Mouse (Mus musculus) embryonic facial prominence, embryonic 15.5 days (tissue): ENCODE results near the gene Kmt5b. TPM values are rescaled to one million over a fixed set of nuclear protein-coding genes. Genes with fewer than 3 reads are reported as not detected.

Experiments
- ATAC-seq: fragments of 200-750 bp; cut with Nextera tagmentation; 2 replicates; pipeline ENCODE4 v1.8.0; 2017; ENCODE audit warnings: low read depth, moderate TSS enrichment; ENCODE audit not compliant: insufficient number of reproducible peaks, low FRiP score, low TSS enrichment
- H3K27ac ChIP-seq: fragments of 300-500 bp; sonication (generic); replicated peaks from 2 replicates; pipeline ENCODE4 v1.5.1; 2015; ENCODE audit warnings: mild to moderate bottlenecking, inconsistent platforms
- H3K27me3 ChIP-seq: fragments of 300-500 bp; sonication (generic); 2 replicates; pipeline ENCODE4 v1.6.1; 2015; ENCODE audit warnings: inconsistent platforms
- H3K36me3 ChIP-seq: fragments of 300-500 bp; sonication (generic); 2 replicates; pipeline ENCODE4 v1.6.1; 2015; ENCODE audit warnings: mild to moderate bottlenecking, inconsistent platforms
- H3K4me1 ChIP-seq: fragments of 300-500 bp; sonication (generic); 2 replicates; pipeline ENCODE4 v1.6.1; 2015; ENCODE audit warnings: inconsistent platforms
- H3K4me2 ChIP-seq: fragments of 300-500 bp; sonication (generic); replicated peaks from 2 replicates; pipeline ENCODE4 v1.6.1; 2015; ENCODE audit warnings: mild to moderate bottlenecking, inconsistent platforms
- H3K4me3 ChIP-seq: fragments of 300-500 bp; sonication (generic); replicated peaks from 2 replicates; pipeline ENCODE4 v1.5.1; 2015; ENCODE audit warnings: mild to moderate bottlenecking, inconsistent platforms
- H3K9ac ChIP-seq: fragments of 300-500 bp; sonication (generic); 2 replicates; pipeline ENCODE4 v1.6.1; 2015; ENCODE audit warnings: inconsistent platforms
- H3K9me3 ChIP-seq: fragments of 300-500 bp; sonication (generic); replicated peaks from 2 replicates; pipeline ENCODE4 v1.6.1; 2016; ENCODE audit warnings: inconsistent platforms
- WGBS: fragments of 180-500 bp; shearing (Covaris S2); methylation state at CpG from one replicate; pipeline ENCODE4 v1.1.7; 2015; 5-methylcytosine and 5-hydroxymethylcytosine counted together
- polyA plus RNA-seq: library from polyadenylated mRNA; unstranded; fragments of >200 nt; fragmentation: Nextera tagmentation; extraction: Ambion mirVana; gene quantifications from 2 replicates; pipeline ENCODE4 v1.2.1, GENCODE M21; 2015

The Kmt5b gene
- polyA plus RNA-seq, 1 experiment from 2014 or later: 24.7 TPM

- peak overlapping the region; percentile 96 for H3K4me3 ChIP-seq
- peak overlapping the region; percentile 53; the same call in 1 of the 2 replicates for H3K9ac ChIP-seq
- 82% methylated on average over 6 of the region's 6 CpGs for whole genome bisulfite sequencing
- H3K27ac ChIP-seq: no peak overlapping the region
- peaks cover 6% of the 10 kb centered on the region for H3K36me3 ChIP-seq
- H3K4me1 ChIP-seq: peaks cover 12% of the 10 kb centered on the region
- H3K4me2 ChIP-seq: peak overlapping the region; percentile 88
- H3K27me3 ChIP-seq: no peaks in the 10 kb centered on the region
- no peak for ATAC-seq
- no peaks in the 10 kb centered on the region for H3K9me3 ChIP-seq
These were observed 2.3 kb downstream of the Kmt5b start for GRCm38 (mm10) chr19:3769533-3769932.

GRCm38 (mm10) chr19:3774159-3774558, 6.9 kb downstream of the Kmt5b start:
- Histone ChIP-seq H3K27me3 (no peaks in the 10 kb centered on the region), H3K9ac (no peak overlapping the region), H3K4me1 (peaks cover 12% of the 10 kb centered on the region), H3K9me3 (no peaks in the 10 kb centered on the region), H3K36me3 (peaks cover 6% of the 10 kb centered on the region), H3K27ac (no peak overlapping the region), H3K4me2 (no peak overlapping the region), H3K4me3 (no peak overlapping the region)
- no peak for ATAC-seq
- WGBS: 69% methylated on average over 2 of the region's 2 CpGs

DNA sequence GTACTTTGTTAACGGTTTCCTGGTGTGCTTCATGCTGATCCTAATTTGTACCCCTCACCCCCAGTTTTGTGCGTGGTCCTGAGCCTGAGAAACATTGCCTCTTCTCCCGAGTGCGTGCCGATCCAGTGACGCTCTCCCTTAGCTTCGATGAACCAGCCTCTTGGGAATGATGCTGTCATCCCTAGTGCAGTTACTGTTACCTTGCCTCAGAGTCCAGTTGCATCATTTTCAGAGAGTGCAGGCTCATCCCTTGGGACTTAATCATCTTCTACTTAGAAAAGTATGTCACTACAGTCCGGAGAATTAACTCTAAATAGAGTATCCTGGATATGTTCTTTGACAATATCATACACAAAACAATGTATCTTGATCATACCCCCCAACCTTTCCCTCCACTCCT, 11.5 kb downstream of the Kmt5b start:
- Histone ChIP-seq H3K4me3 (no peak overlapping the region), H3K4me1 (no peaks in the 10 kb centered on the region), H3K9me3 (no peaks in the 10 kb centered on the region), H3K27ac (no peak overlapping the region), H3K9ac (no peak overlapping the region), H3K4me2 (no peak overlapping the region), H3K36me3 (peaks cover 17% of the 10 kb centered on the region), H3K27me3 (no peaks in the 10 kb centered on the region)
- ATAC-seq: no peak
- 88% methylated on average over 8 of the region's 8 CpGs for WGBS

- Histone ChIP-seq H3K4me3 (no peak overlapping the region), H3K36me3 (peaks cover 68% of the 10 kb centered on the region), H3K27ac (no peak overlapping the region), H3K4me2 (no peak overlapping the region), H3K4me1 (no peaks in the 10 kb centered on the region), H3K27me3 (no peaks in the 10 kb centered on the region), H3K9ac (no peak overlapping the region), H3K9me3 (no peaks in the 10 kb centered on the region)
- WGBS: 88% methylated on average over 1 of the region's 1 CpGs
- no peak for ATAC-seq
These were observed 22.9 kb downstream of the Kmt5b start for GRCm38 (mm10) chr19:3790077-3790476.

DNA sequence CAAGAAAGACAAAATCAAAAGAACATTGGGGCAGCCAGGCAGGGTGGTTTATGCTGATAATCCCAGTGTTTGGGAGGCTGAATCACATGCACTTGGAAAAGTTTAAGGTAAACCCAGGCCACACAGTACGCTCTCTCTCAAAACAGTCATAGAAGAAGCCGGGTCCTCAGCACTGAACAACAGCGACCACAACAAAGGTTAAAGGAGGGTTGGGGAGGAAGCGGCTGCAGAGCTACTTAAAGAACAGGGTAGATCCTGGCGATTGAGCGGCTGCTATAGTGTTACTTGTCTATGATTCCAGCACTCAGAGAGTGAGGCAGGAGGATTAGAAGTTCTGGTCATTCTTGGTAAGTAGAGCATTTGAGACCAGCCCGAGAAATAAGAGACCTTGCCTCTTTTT, 38.3 kb downstream of the Kmt5b start:
- H3K36me3 ChIP-seq: peaks cover 85% of the 10 kb centered on the region

GRCm38 (mm10) chr19:3810536-3811233, 43.5 kb downstream of the Kmt5b start:
- no peaks in the 10 kb centered on the region for H3K27me3 ChIP-seq
- no peak overlapping the region; the same call in 1 of the 2 replicates for H3K27ac ChIP-seq
- H3K4me3 ChIP-seq: no peak overlapping the region
- peaks cover 91% of the 10 kb centered on the region for H3K36me3 ChIP-seq
- ATAC-seq: no peak
- H3K4me2 ChIP-seq: no peak overlapping the region
- 93% methylated on average over 10 of the region's 10 CpGs for WGBS
- H3K4me1 ChIP-seq: no peaks in the 10 kb centered on the region
- no peaks in the 10 kb centered on the region for H3K9me3 ChIP-seq
- no peak overlapping the region for H3K9ac ChIP-seq

More for the DNA sequence above, 38.3 kb downstream of the Kmt5b start:
- Histone ChIP-seq H3K4me2 (no peak overlapping the region), H3K27me3 (no peaks in the 10 kb centered on the region), H3K9me3 (no peaks in the 10 kb centered on the region), H3K4me3 (no peak overlapping the region), H3K9ac (no peak overlapping the region), H3K4me1 (no peaks in the 10 kb centered on the region), H3K27ac (no peak overlapping the region)
- 86% methylated on average over 7 of the region's 7 CpGs for WGBS
- no peak for ATAC-seq

GRCm38 (mm10) chr19:3814461-3814860, 47.2 kb downstream of the Kmt5b start:
- no peak overlapping the region for H3K27ac ChIP-seq
- H3K4me2 ChIP-seq: no peak overlapping the region
- no peak overlapping the region for H3K4me3 ChIP-seq
- H3K4me1 ChIP-seq: no peaks in the 10 kb centered on the region
- no peaks in the 10 kb centered on the region for H3K9me3 ChIP-seq
- 89% methylated on average over 10 of the region's 10 CpGs for WGBS
- no peaks in the 10 kb centered on the region for H3K27me3 ChIP-seq
- no peak overlapping the region for H3K9ac ChIP-seq
- no peak for ATAC-seq
- H3K36me3 ChIP-seq: peaks cover 68% of the 10 kb centered on the region

GRCm38 (mm10) chr19:3815824-3816223, 48.6 kb downstream of the Kmt5b start:
- Histone ChIP-seq H3K27ac (no peak overlapping the region), H3K4me2 (no peak overlapping the region), H3K27me3 (no peaks in the 10 kb centered on the region), H3K4me1 (no peaks in the 10 kb centered on the region), H3K36me3 (peaks cover 54% of the 10 kb centered on the region), H3K9me3 (no peaks in the 10 kb centered on the region), H3K4me3 (no peak overlapping the region), H3K9ac (no peak overlapping the region)
- WGBS: 88% methylated on average over 12 of the region's 12 CpGs
- no peak for ATAC-seq

GRCm38 (mm10) chr19:3819080-3819479, 51.9 kb downstream of the Kmt5b start:
- no peak overlapping the region for H3K27ac ChIP-seq
- no peak overlapping the region for H3K4me2 ChIP-seq
- H3K27me3 ChIP-seq: no peaks in the 10 kb centered on the region
- H3K9me3 ChIP-seq: no peaks in the 10 kb centered on the region
- no peak overlapping the region for H3K4me3 ChIP-seq
- H3K9ac ChIP-seq: no peak overlapping the region
- ATAC-seq: no peak
- 72% methylated on average over 2 of the region's 2 CpGs for WGBS
- peaks cover 31% of the 10 kb centered on the region for H3K36me3 ChIP-seq
- H3K4me1 ChIP-seq: no peaks in the 10 kb centered on the region

DNA sequence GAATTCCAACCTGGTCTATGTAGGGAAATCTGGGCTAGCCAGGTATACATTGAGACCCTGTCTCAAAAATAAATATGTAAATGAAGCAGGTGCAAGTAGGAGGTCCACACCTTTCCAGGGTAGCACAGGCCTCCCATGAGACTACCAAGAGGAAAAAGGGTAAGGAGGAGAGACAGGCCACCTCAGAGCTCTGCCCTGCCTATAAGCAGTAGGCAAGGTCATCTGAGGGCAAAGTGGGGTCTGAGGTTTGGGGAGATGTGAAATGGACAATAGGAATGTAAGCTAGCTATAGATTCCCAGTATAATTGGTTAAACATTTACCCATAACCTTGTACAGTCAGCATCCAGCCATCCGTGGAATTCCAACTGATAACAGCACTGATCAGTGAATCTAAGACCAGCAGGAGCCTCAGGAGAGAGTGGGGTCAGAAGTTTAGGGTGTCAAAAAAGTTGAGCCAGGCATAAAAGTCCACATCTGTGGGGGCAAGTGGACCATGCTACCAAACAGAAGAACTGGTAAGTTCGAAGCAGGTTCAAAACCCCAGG, 52.8 kb downstream of the Kmt5b start:
- Histone ChIP-seq H3K4me2 (no peak overlapping the region), H3K27me3 (no peaks in the 10 kb centered on the region), H3K9me3 (no peaks in the 10 kb centered on the region), H3K4me1 (no peaks in the 10 kb centered on the region), H3K9ac (no peak overlapping the region), H3K36me3 (peaks cover 22% of the 10 kb centered on the region), H3K4me3 (no peak overlapping the region), H3K27ac (no peak overlapping the region)
- no peak for ATAC-seq
- WGBS: 80% methylated on average over 2 of the region's 2 CpGs

GRCm38 (mm10) chr19:3825044-3825443, 57.8 kb downstream of the Kmt5b start:
- ATAC-seq: no peak
- Histone ChIP-seq H3K27me3 (no peaks in the 10 kb centered on the region), H3K36me3 (no peaks in the 10 kb centered on the region), H3K4me1 (no peaks in the 10 kb centered on the region), H3K4me3 (no peak overlapping the region), H3K9ac (no peak overlapping the region), H3K4me2 (no peak overlapping the region), H3K9me3 (no peaks in the 10 kb centered on the region), H3K27ac (no peak overlapping the region)

- no peak overlapping the region for H3K4me3 ChIP-seq
- no peaks in the 10 kb centered on the region for H3K4me1 ChIP-seq
- H3K27me3 ChIP-seq: no peaks in the 10 kb centered on the region
- no peak overlapping the region for H3K9ac ChIP-seq
- H3K27ac ChIP-seq: no peak overlapping the region
- H3K9me3 ChIP-seq: no peaks in the 10 kb centered on the region
- no peak for ATAC-seq
- no peaks in the 10 kb centered on the region for H3K36me3 ChIP-seq
- no peak overlapping the region for H3K4me2 ChIP-seq
- 83% methylated on average over 3 of the region's 3 CpGs for WGBS
These were observed 62.6 kb downstream of the Kmt5b start for GRCm38 (mm10) chr19:3829863-3830262.
